Mouse (Mus musculus): ENCODE data around the gene Bsx.

- TF ChIP-seq CTCF (IDR thresholded peaks at IDR 0.05; ENCODE audit: extremely low read depth, insufficient read depth, insufficient read length, insufficient replicate concordance), result peak; percentile 60; the same call in 1 of the 2 replicates
- TF ChIP-seq POLR2A (IDR thresholded peaks at IDR 0.05; ENCODE audit: low read depth, low read length), result no peak
Observed at GRCm38 (mm10) chr9:40834569-40834968, 39.4 kb upstream of the Bsx start.

All from spleen, adult 2 months (tissue).